In genomic region chr7:141191796-141192685, GRCm38 (mm10) we compare ENCODE assay signal across 11 mouse cellular contexts. TPM values are rescaled to one million over a fixed set of nuclear protein-coding genes. Genes with fewer than 3 reads are reported as not detected.
DNase-seq lines count a peak whose midpoint lies in the region; ATAC-seq and TF ChIP-seq lines count a peak whose summit lies in the region.
"Had no signal": no experiment of that assay in that cellular context is flagged by ENCODE, and none has a peak within 500 bp of the region (broad histone marks: within the 10 kb centered on the region; RNA-seq: fewer than 3 reads in every experiment).

No protein-coding gene starts in this region.

- 0 out of 2 replicates have a peak overlapping the region, but pooled peaks have one; percentile 18 for H3K9ac ChIP-seq in heart, embryonic 15.5 days
- peak overlapping the region; percentile 93 for H3K9ac ChIP-seq in embryonic facial prominence, embryonic 13.5 days
- H3K9ac ChIP-seq in hindbrain, postnatal 0 days (replicated peaks; ENCODE audit: low read length): no peak overlapping the region; the same call in 1 of the 2 replicates
- no peak overlapping the region for H3K9ac ChIP-seq in midbrain, embryonic 15.5 days

- H3K27me3 ChIP-seq in heart, embryonic 15.5 days: no peaks in the 10 kb centered on the region
- no peaks in the 10 kb centered on the region for H3K27me3 ChIP-seq in embryonic facial prominence, embryonic 13.5 days
- no peaks in the 10 kb centered on the region for H3K27me3 ChIP-seq in hindbrain, postnatal 0 days (ENCODE audit: insufficient read depth, low read length)
- no peaks in the 10 kb centered on the region for H3K27me3 ChIP-seq in midbrain, embryonic 15.5 days (replicated peaks)

- peaks cover 26% of the 10 kb centered on the region for H3K4me1 ChIP-seq in heart, embryonic 15.5 days (replicated peaks)
- H3K4me1 ChIP-seq in embryonic facial prominence, embryonic 13.5 days: peaks cover 27% of the 10 kb centered on the region
- H3K4me1 ChIP-seq in hindbrain, postnatal 0 days (ENCODE audit: insufficient read depth, low read length): peaks cover 10% of the 10 kb centered on the region
- peaks cover 34% of the 10 kb centered on the region for H3K4me1 ChIP-seq in midbrain, embryonic 15.5 days

- WGBS in heart, embryonic 15.5 days: 89% methylated on average over 24 of the region's 24 CpGs
- WGBS in embryonic facial prominence, embryonic 13.5 days: 88% methylated on average over 24 of the region's 24 CpGs
- 93% methylated on average over 24 of the region's 24 CpGs for WGBS in hindbrain, postnatal 0 days
- 86% methylated on average over 24 of the region's 24 CpGs for WGBS in midbrain, embryonic 15.5 days

- intact Hi-C loops in left cerebral cortex, adult 2 months (cut with DNase I): no loop called here

- H3K9me3 ChIP-seq in heart, embryonic 15.5 days (replicated peaks): no peaks in the 10 kb centered on the region
- no peaks in the 10 kb centered on the region for H3K9me3 ChIP-seq in embryonic facial prominence, embryonic 13.5 days
- no peaks in the 10 kb centered on the region for H3K9me3 ChIP-seq in hindbrain, postnatal 0 days (ENCODE audit: low read length)
- no peaks in the 10 kb centered on the region for H3K9me3 ChIP-seq in midbrain, embryonic 15.5 days
- H3K9me3 ChIP-seq: G1E had no signal

- ATAC-seq in heart, embryonic 15.5 days (replicated peaks; ENCODE audit: insufficient number of reproducible peaks, insufficient read depth, low FRiP score, low read depth): no peak
- ATAC-seq in embryonic facial prominence, embryonic 13.5 days (ENCODE audit: insufficient number of reproducible peaks, insufficient read depth, low FRiP score, low TSS enrichment, low read depth): no peak
- ATAC-seq in hindbrain, postnatal 0 days: no peak
- ATAC-seq in midbrain, embryonic 15.5 days (replicated peaks): no peak

- no peak overlapping the region for H3K27ac ChIP-seq in heart, embryonic 15.5 days
- H3K27ac ChIP-seq in embryonic facial prominence, embryonic 13.5 days: no peak overlapping the region
- no peak overlapping the region for H3K27ac ChIP-seq in hindbrain, postnatal 0 days
- H3K27ac ChIP-seq in midbrain, embryonic 15.5 days: no peak overlapping the region
- H3K27ac ChIP-seq in left cerebral cortex, adult 2 months: no peak overlapping the region

- peaks cover 21% of the 10 kb centered on the region for H3K36me3 ChIP-seq in heart, embryonic 15.5 days
- peaks cover 38% of the 10 kb centered on the region for H3K36me3 ChIP-seq in embryonic facial prominence, embryonic 13.5 days
- H3K36me3 ChIP-seq in hindbrain, postnatal 0 days (ENCODE audit: insufficient read depth, low read length): peaks cover 17% of the 10 kb centered on the region
- H3K36me3 ChIP-seq in midbrain, embryonic 15.5 days (replicated peaks): peaks cover 18% of the 10 kb centered on the region; the same call in 1 of the 2 replicates

- H3K4me2 ChIP-seq in heart, embryonic 15.5 days: peak overlapping the region; percentile 90
- H3K4me2 ChIP-seq in embryonic facial prominence, embryonic 13.5 days: peak overlapping the region; percentile 98
- peak overlapping the region; percentile 90 for H3K4me2 ChIP-seq in hindbrain, postnatal 0 days (ENCODE audit: low read depth, low read length)
- peak overlapping the region; percentile 87 for H3K4me2 ChIP-seq in midbrain, embryonic 15.5 days

- no peak for DNase-seq in heart, adult 9 months (ENCODE audit: low spot score in 2 of 2)
- no peak for DNase-seq in hindbrain, postnatal 0 days (ENCODE audit: low spot score)
- no peak for DNase-seq in left cerebral cortex, adult 2 months (ENCODE audit: extremely low spot score in 1 of 2, low spot score in 2 of 2)
- DNase-seq in c-Kit-positive CD71-positive TER-119-positive erythroid progenitor cells, embryonic 14.5 days (ENCODE audit: low spot score): no peak
- no peak for DNase-seq in ovary, postnatal 10 days (ENCODE audit: low spot score)

- H3K4me3 ChIP-seq in heart, embryonic 15.5 days: peak overlapping the region; percentile 95; the same call in 1 of the 2 replicates
- peak overlapping the region; percentile 91 for H3K4me3 ChIP-seq in embryonic facial prominence, embryonic 13.5 days
- peak overlapping the region; percentile 73 for H3K4me3 ChIP-seq in hindbrain, postnatal 0 days (ENCODE audit: low read length)
- H3K4me3 ChIP-seq in midbrain, embryonic 15.5 days: peak overlapping the region; percentile 85; the same call in 1 of the 2 replicates
- H3K4me3 ChIP-seq in left cerebral cortex, adult 2 months: no peak overlapping the region; the same call in 1 of the 2 replicates

- TF ChIP-seq CTCF in hindbrain, postnatal 0 days (IDR thresholded peaks at IDR 0.05; ENCODE audit: low read depth): no peak
- no peak for TF ChIP-seq CTCF in left cerebral cortex, adult 2 months (IDR thresholded peaks at IDR 0.05)

RNA-seq across cellular contexts. Expression of gene Hras, which starts 1.8 kb away (rescaled TPM):
- 74.4 and 92.5 TPM in 2 replicates for polyA plus RNA-seq in heart, embryonic 15.5 days (2015; fragmentation: Nextera tagmentation; extraction: Ambion mirVana)
- 99.8 and 110 TPM in 2 replicates for polyA plus RNA-seq in embryonic facial prominence, embryonic 13.5 days (2015; fragmentation: Nextera tagmentation; extraction: Ambion mirVana)
- 115 and 120 TPM in 2 replicates for total RNA-seq in hindbrain, postnatal 0 days (2014; rRNA removed)
- polyA plus RNA-seq in hindbrain, postnatal 0 days (2015; fragmentation: Nextera tagmentation; extraction: Ambion mirVana): 189 and 204 TPM in 2 replicates
- 181 and 195 TPM in 2 replicates for polyA plus RNA-seq in midbrain, embryonic 15.5 days (2015; fragmentation: Nextera tagmentation; extraction: Ambion mirVana)
- total RNA-seq in left cerebral cortex, adult 2 months (2021): 100 to 1,000 TPM; 219 to 244 TPM

RNA-seq across cellular contexts. Expression of gene Lrrc56, which starts 1.9 kb away (rescaled TPM):
- 2.7 and 4.0 TPM in 2 replicates for polyA plus RNA-seq in heart, embryonic 15.5 days (2015; fragmentation: Nextera tagmentation; extraction: Ambion mirVana)
- 11.6 and 13.3 TPM in 2 replicates for polyA plus RNA-seq in embryonic facial prominence, embryonic 13.5 days (2015; fragmentation: Nextera tagmentation; extraction: Ambion mirVana)
- total RNA-seq in hindbrain, postnatal 0 days (2014; rRNA removed): 9.5 and 19.7 TPM in 2 replicates
- 5.7 and 7.2 TPM in 2 replicates for polyA plus RNA-seq in hindbrain, postnatal 0 days (2015; fragmentation: Nextera tagmentation; extraction: Ambion mirVana)
- polyA plus RNA-seq in midbrain, embryonic 15.5 days (2015; fragmentation: Nextera tagmentation; extraction: Ambion mirVana): 12.8 and 13.8 TPM in 2 replicates
- total RNA-seq in left cerebral cortex, adult 2 months (2021): 1 to 10 TPM; 3.9 to 5.0 TPM

RNA-seq across cellular contexts. Expression of gene Rnh1, which starts 19.4 kb away (rescaled TPM):
- 86.6 and 111 TPM in 2 replicates for polyA plus RNA-seq in heart, embryonic 15.5 days (2015; fragmentation: Nextera tagmentation; extraction: Ambion mirVana)
- polyA plus RNA-seq in embryonic facial prominence, embryonic 13.5 days (2015; fragmentation: Nextera tagmentation; extraction: Ambion mirVana): 111 and 118 TPM in 2 replicates
- total RNA-seq in hindbrain, postnatal 0 days (2014; rRNA removed): 65.2 and 74.3 TPM in 2 replicates
- polyA plus RNA-seq in hindbrain, postnatal 0 days (2015; fragmentation: Nextera tagmentation; extraction: Ambion mirVana): 55.3 and 55.7 TPM in 2 replicates
- polyA plus RNA-seq in midbrain, embryonic 15.5 days (2015; fragmentation: Nextera tagmentation; extraction: Ambion mirVana): 40.6 and 44.4 TPM in 2 replicates
- total RNA-seq in left cerebral cortex, adult 2 months (2021): 10 to 100 TPM; 36.5 to 37.3 TPM

RNA-seq across cellular contexts. Expression of gene Lmntd2, which starts 21.8 kb away (rescaled TPM):
- polyA plus RNA-seq in heart, embryonic 15.5 days (2015; fragmentation: Nextera tagmentation; extraction: Ambion mirVana): 0.23 and 0.58 TPM in 2 replicates
- polyA plus RNA-seq in embryonic facial prominence, embryonic 13.5 days (2015; fragmentation: Nextera tagmentation; extraction: Ambion mirVana): 2.8 and 3.4 TPM in 2 replicates
- total RNA-seq in hindbrain, postnatal 0 days (2014; rRNA removed): 0.14 TPM in 1 of 2 replicates, not detected in the other
- polyA plus RNA-seq in hindbrain, postnatal 0 days (2015; fragmentation: Nextera tagmentation; extraction: Ambion mirVana): 0.29 and 0.40 TPM in 2 replicates
- polyA plus RNA-seq in midbrain, embryonic 15.5 days (2015; fragmentation: Nextera tagmentation; extraction: Ambion mirVana): 0.87 and 1.4 TPM in 2 replicates
- total RNA-seq in left cerebral cortex, adult 2 months (2021): not detected
- total RNA-seq: gastrocnemius, postnatal 25 days had no signal
- polyA plus RNA-seq: macrophage had no signal

RNA-seq across cellular contexts. Expression of gene Rassf7, which starts 23.6 kb away (rescaled TPM):
- polyA plus RNA-seq in heart, embryonic 15.5 days (2015; fragmentation: Nextera tagmentation; extraction: Ambion mirVana): 11.4 and 18.4 TPM in 2 replicates
- polyA plus RNA-seq in embryonic facial prominence, embryonic 13.5 days (2015; fragmentation: Nextera tagmentation; extraction: Ambion mirVana): 32.9 and 40.0 TPM in 2 replicates
- total RNA-seq in hindbrain, postnatal 0 days (2014; rRNA removed): 24.5 and 35.7 TPM in 2 replicates
- polyA plus RNA-seq in hindbrain, postnatal 0 days (2015; fragmentation: Nextera tagmentation; extraction: Ambion mirVana): 19.6 and 23.3 TPM in 2 replicates
- 24.0 and 26.3 TPM in 2 replicates for polyA plus RNA-seq in midbrain, embryonic 15.5 days (2015; fragmentation: Nextera tagmentation; extraction: Ambion mirVana)
- total RNA-seq in left cerebral cortex, adult 2 months (2021): 1 to 10 TPM in 1 of 2 experiments, under 1 TPM in 1; 0.94 to 1.3 TPM

Comparison
In these comparisons a context has a peak if more than half of its experiments do, and no peak if none do; other contexts are left out.
1. H3K9ac ChIP-seq: peak in heart, embryonic 15.5 days (single experiment) and embryonic facial prominence, embryonic 13.5 days (single experiment); none in hindbrain, postnatal 0 days (single experiment) and midbrain, embryonic 15.5 days (single experiment).
2. Peak in every context shown above with its lines, with median percentiles within 50 percentile points of each other: H3K4me2 ChIP-seq.